Mouse (Mus musculus): ENCODE data around the gene Zmynd8. TPM values are rescaled to one million over a fixed set of nuclear protein-coding genes. Genes with fewer than 3 reads are reported as not detected.

The Zmynd8 gene
- total RNA-seq, 2 experiments from 2014 or later: 173 to 186 TPM

DNA sequence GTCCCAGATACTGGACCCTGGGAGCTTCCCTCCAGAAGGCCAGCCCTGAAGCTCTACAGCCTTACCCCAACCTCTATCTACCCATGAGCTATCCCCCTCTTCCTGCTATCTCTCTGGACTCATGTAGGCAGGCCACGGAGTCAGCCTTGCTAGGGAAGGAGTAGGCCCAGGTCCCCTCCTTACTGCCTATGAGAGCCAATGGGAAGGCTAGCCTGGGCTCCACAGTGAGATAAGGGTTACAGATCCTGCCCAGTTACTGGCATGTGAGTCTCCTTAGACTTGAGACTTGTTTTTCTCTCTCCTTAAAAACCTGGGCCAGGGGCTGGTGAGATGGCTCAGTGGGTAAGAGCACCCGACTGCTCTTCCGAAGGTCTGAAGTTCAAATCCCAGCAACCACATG is 5.6 kb downstream of the Zmynd8 start:
- no peak overlapping the region for H3K27ac ChIP-seq
- no peak overlapping the region for H3K4me3 ChIP-seq
- peak in 1 of 2 experiments; percentile 4 for DNase-seq (ENCODE audit: low spot score in 2 of 2)
- no peak for TF ChIP-seq CTCF (conservative IDR thresholded peaks at IDR 0.05)

- H3K4me3 ChIP-seq: no peak overlapping the region
- DNase-seq (ENCODE audit: low spot score in 2 of 2): peak in 1 of 2 experiments; percentile 2
- H3K27ac ChIP-seq: no peak overlapping the region
- TF ChIP-seq CTCF (conservative IDR thresholded peaks at IDR 0.05): no peak
Observed at GRCm38 (mm10) chr2:165892626-165893025, 6.2 kb downstream of the Zmynd8 start.

GRCm38 (mm10) chr2:165890401-165890800 is 8.4 kb downstream of the Zmynd8 start:
- no peak for DNase-seq (ENCODE audit: low spot score in 2 of 2)
- Histone ChIP-seq H3K27ac (peak overlapping the region; percentile 33; the same call in 1 of the 2 replicates), H3K4me3 (no peak overlapping the region)
- no peak for TF ChIP-seq CTCF (conservative IDR thresholded peaks at IDR 0.05)

DNA sequence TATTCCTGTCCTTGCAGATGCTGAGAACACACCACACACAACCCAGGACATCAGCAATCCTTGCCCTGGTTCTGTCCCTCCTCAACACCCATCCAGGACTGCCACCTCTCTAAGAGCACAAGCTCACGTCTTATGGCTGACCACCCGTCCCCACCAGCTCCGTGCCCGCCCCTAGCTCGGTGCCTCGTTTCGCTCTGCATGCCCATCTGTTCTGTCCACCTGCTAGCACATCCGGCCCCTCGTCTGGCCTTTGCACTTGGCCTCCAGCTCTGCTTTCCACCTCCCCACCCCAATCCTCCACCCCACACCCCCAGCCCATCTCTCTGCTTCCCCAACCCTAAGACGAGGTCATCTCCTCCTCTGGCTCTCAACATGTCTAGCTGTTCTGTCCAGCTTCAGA is 8.9 kb downstream of the Zmynd8 start:
- Histone ChIP-seq H3K27ac (peak overlapping the region; percentile 33; the same call in 1 of the 2 replicates), H3K4me3 (no peak overlapping the region)
- TF ChIP-seq CTCF (conservative IDR thresholded peaks at IDR 0.05): no peak
- DNase-seq (ENCODE audit: low spot score in 2 of 2): no peak

DNA sequence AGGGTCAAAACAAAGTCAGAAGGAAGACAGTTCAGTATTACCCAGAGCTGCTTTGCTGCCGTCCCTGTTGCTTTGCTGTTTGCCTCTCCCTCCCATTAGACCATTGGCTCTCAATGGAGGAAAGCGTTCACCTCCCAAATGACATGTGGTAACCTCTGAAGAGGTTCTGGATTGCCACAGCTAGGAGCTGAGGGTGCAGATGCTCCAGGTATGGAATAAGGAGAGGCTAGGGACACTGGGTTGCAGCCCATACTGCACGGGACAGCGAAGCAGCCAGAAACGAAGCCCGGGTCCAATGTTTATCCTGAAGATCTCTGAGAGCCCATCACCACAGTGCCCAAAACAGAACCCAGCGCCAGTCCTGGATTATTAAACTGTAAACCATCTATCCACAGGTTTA is 9.6 kb downstream of the Zmynd8 start:
- DNase-seq (ENCODE audit: low spot score in 2 of 2): no peak
- TF ChIP-seq CTCF (conservative IDR thresholded peaks at IDR 0.05): no peak
- no peak overlapping the region for H3K4me3 ChIP-seq
- peak overlapping the region; percentile 83 for H3K27ac ChIP-seq

DNA sequence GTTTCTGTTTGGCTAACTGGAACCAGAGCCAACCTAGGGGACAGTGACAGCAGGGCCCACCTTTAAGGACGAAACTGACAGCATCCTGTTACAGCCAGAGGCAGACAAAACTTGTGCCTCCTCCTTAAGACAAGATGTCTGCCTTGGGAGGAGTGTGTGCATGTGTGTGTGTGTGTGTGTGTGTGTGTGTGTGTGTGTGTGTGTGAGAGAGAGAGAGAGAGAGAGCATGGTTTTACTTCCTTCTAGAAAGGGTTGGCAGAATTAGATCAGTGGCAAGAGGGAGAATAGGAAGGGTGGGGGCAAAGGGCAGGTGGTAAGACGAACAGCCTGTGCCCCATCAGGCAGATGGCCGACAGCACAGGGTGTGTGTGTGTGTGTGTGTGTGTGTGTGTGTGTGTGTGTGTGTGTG is 10.0 kb downstream of the Zmynd8 start:
- Histone ChIP-seq H3K27ac (peak overlapping the region; percentile 100), H3K4me3 (no peak overlapping the region)
- no peak for DNase-seq (ENCODE audit: low spot score in 2 of 2)
- TF ChIP-seq CTCF (conservative IDR thresholded peaks at IDR 0.05): no peak

DNA sequence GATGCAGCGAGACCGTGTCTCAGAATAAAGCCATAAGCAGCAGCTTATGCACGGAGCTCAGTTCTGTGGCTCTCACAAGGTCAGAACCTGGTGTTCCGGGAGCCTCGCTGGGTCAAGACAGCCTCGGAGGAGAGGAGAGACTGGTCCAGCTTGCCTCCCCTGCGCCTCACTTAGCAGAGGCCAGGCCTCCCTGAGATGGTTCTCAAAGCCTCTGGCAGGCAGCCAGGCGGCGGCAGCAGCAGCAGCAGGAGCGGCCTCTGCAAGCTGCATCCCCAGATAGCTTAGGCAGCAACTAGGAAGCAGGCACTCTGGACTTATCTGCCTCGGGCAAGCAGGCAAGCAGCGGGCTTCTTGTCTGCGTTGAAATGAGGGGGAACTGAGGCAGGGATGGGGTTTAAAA is 10.4 kb downstream of the Zmynd8 start:
- Histone ChIP-seq H3K27ac (peak overlapping the region; percentile 100), H3K4me3 (no peak overlapping the region; the same call in 1 of the 2 replicates)
- peak in 1 of 2 experiments; percentile 50 for DNase-seq (ENCODE audit: low spot score in 2 of 2)
- TF ChIP-seq CTCF (conservative IDR thresholded peaks at IDR 0.05): no peak

DNA sequence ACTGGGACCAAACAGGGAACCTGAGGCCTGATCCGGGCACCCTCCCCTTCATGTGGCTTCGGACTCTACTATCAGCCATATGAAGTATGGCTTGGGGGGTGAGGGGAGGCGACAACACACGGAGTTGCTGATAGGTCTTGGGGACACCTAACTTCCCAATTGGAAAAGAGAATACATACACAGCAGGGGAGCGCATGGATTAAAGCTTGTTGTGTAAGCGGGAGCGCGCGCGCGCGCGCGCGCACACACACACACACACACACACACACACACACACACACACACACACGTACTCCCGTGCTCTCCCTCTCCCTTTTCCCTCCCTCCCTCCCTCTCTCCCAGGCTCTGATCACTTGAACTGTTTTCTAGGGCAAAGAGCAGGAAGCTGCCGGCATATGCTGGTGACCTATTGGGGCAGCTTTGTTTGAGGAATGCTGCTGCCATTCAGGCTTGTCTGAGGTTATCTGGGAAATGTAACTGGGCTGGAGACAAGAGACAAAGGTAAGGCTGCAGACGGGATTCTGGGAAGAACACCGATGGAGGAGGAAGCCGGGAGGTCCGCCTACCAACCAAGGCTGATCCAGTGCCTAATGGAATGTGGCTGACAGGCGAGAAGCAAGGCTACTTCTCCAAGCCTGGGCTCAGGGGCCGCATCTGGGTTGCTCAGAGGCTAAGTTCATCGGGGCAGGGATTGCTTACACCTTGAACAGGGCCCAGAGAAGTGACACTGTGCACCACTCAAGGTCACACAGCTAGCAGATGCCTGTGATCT is 11.8 kb downstream of the Zmynd8 start:
- Histone ChIP-seq H3K27ac (peak overlapping the region; percentile 100), H3K4me3 (no peak overlapping the region)
- TF ChIP-seq CTCF (conservative IDR thresholded peaks at IDR 0.05): no peak
- no peak for DNase-seq (ENCODE audit: low spot score in 2 of 2)

DNA sequence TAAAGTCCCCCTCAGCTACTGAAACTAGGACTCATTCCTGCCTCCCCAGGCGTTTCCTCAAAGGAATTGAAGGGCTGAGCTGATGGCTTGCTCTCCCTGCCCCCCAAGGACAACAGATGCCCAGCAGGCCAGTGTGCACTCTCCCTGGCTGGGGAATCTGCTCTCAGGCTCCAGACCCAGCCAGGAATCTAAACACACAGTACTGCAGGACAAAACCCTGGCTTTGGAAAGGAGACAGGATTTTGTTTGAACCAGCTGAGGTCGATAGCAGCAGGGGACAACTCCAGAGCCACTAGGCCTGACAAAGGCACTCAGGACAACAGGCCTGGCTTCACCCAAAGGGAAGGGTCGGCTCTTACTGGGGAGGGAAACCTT is 12.3 kb downstream of the Zmynd8 start:
- H3K4me3 ChIP-seq: no peak overlapping the region
- H3K27ac ChIP-seq: peak overlapping the region; percentile 100
- no peak for DNase-seq (ENCODE audit: low spot score in 2 of 2)
- TF ChIP-seq CTCF (conservative IDR thresholded peaks at IDR 0.05): no peak; the same call in 1 of the 2 replicates

DNA sequence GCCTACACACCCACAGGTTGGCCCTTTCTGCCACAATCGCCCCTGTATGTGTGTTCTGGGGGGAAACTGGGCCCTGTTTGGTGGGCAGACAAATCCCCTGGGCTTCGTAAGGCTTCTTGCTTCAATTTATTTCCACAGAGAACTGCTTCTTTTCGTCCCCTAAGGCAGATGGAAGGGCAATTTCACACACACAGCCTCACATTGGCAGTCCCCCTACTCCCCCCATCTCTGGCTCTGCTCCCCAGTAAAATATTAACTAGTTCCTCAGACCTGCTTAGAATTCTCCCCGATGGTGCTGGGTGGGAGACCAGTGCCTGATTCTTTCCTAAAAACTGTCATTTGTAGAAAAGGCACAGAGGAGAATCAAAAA is 12.9 kb downstream of the Zmynd8 start:
- H3K4me3 ChIP-seq: no peak overlapping the region
- peak overlapping the region; percentile 100 for H3K27ac ChIP-seq
- TF ChIP-seq CTCF (conservative IDR thresholded peaks at IDR 0.05): no peak
- DNase-seq (ENCODE audit: low spot score in 2 of 2): no peak

- no peak for TF ChIP-seq CTCF (conservative IDR thresholded peaks at IDR 0.05)
- DNase-seq (ENCODE audit: low spot score in 2 of 2): peak; percentile 44 to 83
- Histone ChIP-seq H3K4me3 (no peak overlapping the region), H3K27ac (peak overlapping the region; percentile 100)
Observed at GRCm38 (mm10) chr2:165885225-165885950, 13.4 kb downstream of the Zmynd8 start.

GRCm38 (mm10) chr2:165884577-165885224 is 14.1 kb downstream of the Zmynd8 start:
- DNase-seq (ENCODE audit: low spot score in 2 of 2): peak; percentile 97 to 98
- peak overlapping the region; percentile 40 for H3K4me3 ChIP-seq
- TF ChIP-seq CTCF (conservative IDR thresholded peaks at IDR 0.05): no peak
- peak overlapping the region; percentile 100 for H3K27ac ChIP-seq

Data from layer of hippocampus, adult 2 months (tissue).